Mouse (Mus musculus): Measurements from ENCODE around the gene Pdzd2. TPM values are rescaled to one million over a fixed set of nuclear protein-coding genes. Genes with fewer than 3 reads are reported as not detected.

Pdzd2 gene
- total RNA-seq, 2 experiments from 2014 or later: 47.4 to 55.9 TPM

GRCm38 (mm10) chr15:12734221-12734620 is 5.5 kb downstream of the Pdzd2 start:
- DNase-seq (ENCODE audit: low spot score in 2 of 2): no peak

GRCm38 (mm10) chr15:12732613-12733012 is 7.1 kb downstream of the Pdzd2 start:
- DNase-seq (ENCODE audit: low spot score in 2 of 2): no peak

GRCm38 (mm10) chr15:12728381-12728780 is 11.3 kb downstream of the Pdzd2 start:
- DNase-seq (ENCODE audit: low spot score in 2 of 2): peak; percentile 25 to 81

GRCm38 (mm10) chr15:12725256-12725655 is 14.5 kb downstream of the Pdzd2 start:
- DNase-seq (ENCODE audit: low spot score in 2 of 2): no peak

GRCm38 (mm10) chr15:12721684-12722500 is 17.8 kb downstream of the Pdzd2 start:
- DNase-seq (ENCODE audit: low spot score in 2 of 2): no peak

- no peak for DNase-seq (ENCODE audit: low spot score in 2 of 2)
Measured at GRCm38 (mm10) chr15:12718819-12719218, 20.9 kb downstream of the Pdzd2 start.

GRCm38 (mm10) chr15:12717410-12717809 is 22.3 kb downstream of the Pdzd2 start:
- no peak for DNase-seq (ENCODE audit: low spot score in 2 of 2)

- peak; percentile 35 to 74 for DNase-seq (ENCODE audit: low spot score in 2 of 2)
Measured at GRCm38 (mm10) chr15:12716881-12717280, 22.8 kb downstream of the Pdzd2 start.

GRCm38 (mm10) chr15:12714322-12714721 is 25.4 kb downstream of the Pdzd2 start:
- DNase-seq (ENCODE audit: low spot score in 2 of 2): peak in 1 of 2 experiments; percentile 30

- no peak for DNase-seq (ENCODE audit: low spot score in 2 of 2)
Measured at GRCm38 (mm10) chr15:12713216-12713615, 26.5 kb downstream of the Pdzd2 start.

- no peak for DNase-seq (ENCODE audit: low spot score in 2 of 2)
Measured at GRCm38 (mm10) chr15:12710036-12710435, 29.7 kb downstream of the Pdzd2 start.

GRCm38 (mm10) chr15:12708297-12708696 is 31.4 kb downstream of the Pdzd2 start:
- DNase-seq (ENCODE audit: low spot score in 2 of 2): peak in 1 of 2 experiments; percentile 43

GRCm38 (mm10) chr15:12706902-12707301 is 32.8 kb downstream of the Pdzd2 start:
- DNase-seq (ENCODE audit: low spot score in 2 of 2): no peak

- DNase-seq (ENCODE audit: low spot score in 2 of 2): no peak
Measured at GRCm38 (mm10) chr15:12700367-12700766, 39.4 kb downstream of the Pdzd2 start.

- no peak for DNase-seq (ENCODE audit: low spot score in 2 of 2)
Measured at GRCm38 (mm10) chr15:12697741-12698140, 42.0 kb downstream of the Pdzd2 start.

- no peak for DNase-seq (ENCODE audit: low spot score in 2 of 2)
Measured at GRCm38 (mm10) chr15:12696889-12697288, 42.8 kb downstream of the Pdzd2 start.

GRCm38 (mm10) chr15:12689716-12690381 is 49.9 kb downstream of the Pdzd2 start:
- no peak for DNase-seq (ENCODE audit: low spot score in 2 of 2)

GRCm38 (mm10) chr15:12682549-12682948 is 57.2 kb downstream of the Pdzd2 start:
- DNase-seq (ENCODE audit: low spot score in 2 of 2): no peak

- DNase-seq (ENCODE audit: low spot score in 2 of 2): no peak
Measured at GRCm38 (mm10) chr15:12681891-12682290, 57.8 kb downstream of the Pdzd2 start.

GRCm38 (mm10) chr15:12680750-12681149 is 59.0 kb downstream of the Pdzd2 start:
- DNase-seq (ENCODE audit: low spot score in 2 of 2): peak; percentile 37 to 60

- DNase-seq (ENCODE audit: low spot score in 2 of 2): no peak
Measured at GRCm38 (mm10) chr15:12679996-12680395, 59.7 kb downstream of the Pdzd2 start.

- DNase-seq (ENCODE audit: low spot score in 2 of 2): no peak
Measured at GRCm38 (mm10) chr15:12678540-12679112, 61.1 kb downstream of the Pdzd2 start.

All from layer of hippocampus, adult 18-20 months (tissue).